Mouse (Mus musculus): ENCODE data around the gene Prim2. TPM values are rescaled to one million over a fixed set of nuclear protein-coding genes. Genes with fewer than 3 reads are reported as not detected.
"Not testable (repeated sequence)": the region's sequence is repeated elsewhere in the genome, so short reads cannot be mapped to it uniquely, and the experiment has no call there.

Gene Prim2
- total RNA-seq, 2 experiments from 2014 or later, result 45.3 to 51.7 TPM

- no peak for ATAC-seq (ENCODE audit: poor library complexity, severe bottlenecking)
These were observed 11.9 kb downstream of the Prim2 start for GRCm38 (mm10) chr1:33657574-33658149.

- ATAC-seq (ENCODE audit: poor library complexity, severe bottlenecking), result no peak
These were observed 18.7 kb downstream of the Prim2 start for GRCm38 (mm10) chr1:33650875-33651274.

- ATAC-seq (ENCODE audit: poor library complexity, severe bottlenecking), result no peak
These were observed 20.0 kb downstream of the Prim2 start for GRCm38 (mm10) chr1:33649534-33650108.

- no peak for ATAC-seq (ENCODE audit: poor library complexity, severe bottlenecking)
These were observed 20.6 kb downstream of the Prim2 start for GRCm38 (mm10) chr1:33649021-33649420.

- ATAC-seq (ENCODE audit: poor library complexity, severe bottlenecking), result no peak
These were observed 21.9 kb downstream of the Prim2 start for GRCm38 (mm10) chr1:33647661-33648060.

GRCm38 (mm10) chr1:33647173-33647572 is 22.4 kb downstream of the Prim2 start:
- ATAC-seq (ENCODE audit: poor library complexity, severe bottlenecking), result no peak

- no peak for ATAC-seq (ENCODE audit: poor library complexity, severe bottlenecking)
These were observed 23.9 kb downstream of the Prim2 start for GRCm38 (mm10) chr1:33645689-33646088.

GRCm38 (mm10) chr1:33641139-33641538 is 28.5 kb downstream of the Prim2 start:
- ATAC-seq (ENCODE audit: poor library complexity, severe bottlenecking), result no peak

GRCm38 (mm10) chr1:33640089-33640488 is 29.5 kb downstream of the Prim2 start:
- no peak for ATAC-seq (ENCODE audit: poor library complexity, severe bottlenecking)

- ATAC-seq (ENCODE audit: poor library complexity, severe bottlenecking), result no peak
These were observed 30.4 kb downstream of the Prim2 start for GRCm38 (mm10) chr1:33639234-33639633.

GRCm38 (mm10) chr1:33637827-33638226 is 31.8 kb downstream of the Prim2 start:
- no peak for ATAC-seq (ENCODE audit: poor library complexity, severe bottlenecking)

GRCm38 (mm10) chr1:33636421-33637195 is 33.0 kb downstream of the Prim2 start:
- ATAC-seq (ENCODE audit: poor library complexity, severe bottlenecking), result no peak

GRCm38 (mm10) chr1:33631002-33631618 is 38.5 kb downstream of the Prim2 start:
- not testable (repeated sequence) for ATAC-seq (ENCODE audit: poor library complexity, severe bottlenecking)

- ATAC-seq (ENCODE audit: poor library complexity, severe bottlenecking), result no peak
These were observed 41.8 kb downstream of the Prim2 start for GRCm38 (mm10) chr1:33627803-33628202.

- no peak for ATAC-seq (ENCODE audit: poor library complexity, severe bottlenecking)
These were observed 42.5 kb downstream of the Prim2 start for GRCm38 (mm10) chr1:33627070-33627469.

GRCm38 (mm10) chr1:33624900-33625299 is 44.7 kb downstream of the Prim2 start:
- ATAC-seq (ENCODE audit: poor library complexity, severe bottlenecking), result no peak; the same call in 1 of the 2 replicates

- ATAC-seq (ENCODE audit: poor library complexity, severe bottlenecking), result no peak
These were observed 45.2 kb downstream of the Prim2 start for GRCm38 (mm10) chr1:33624441-33624840.

GRCm38 (mm10) chr1:33621791-33622190 is 47.8 kb downstream of the Prim2 start:
- no peak for ATAC-seq (ENCODE audit: poor library complexity, severe bottlenecking)

- ATAC-seq (ENCODE audit: poor library complexity, severe bottlenecking), result no peak
These were observed 49.4 kb downstream of the Prim2 start for GRCm38 (mm10) chr1:33620091-33620788.

GRCm38 (mm10) chr1:33616642-33617041 is 53.0 kb downstream of the Prim2 start:
- ATAC-seq (ENCODE audit: poor library complexity, severe bottlenecking), result not testable (repeated sequence)

GRCm38 (mm10) chr1:33612100-33612499 is 57.5 kb downstream of the Prim2 start:
- ATAC-seq (ENCODE audit: poor library complexity, severe bottlenecking), result no peak
